Mouse (Mus musculus): Measurements from ENCODE around the gene Obox6. TPM values are rescaled to one million over a fixed set of nuclear protein-coding genes. Genes with fewer than 3 reads are reported as not detected.

Obox6 gene
- not detected in 2 replicates for polyA plus RNA-seq (2016; fragmentation: Nextera tagmentation; extraction: Ambion mirVana)

- H3K4me3 ChIP-seq: no peak within 1 kb of the TSS
- no peaks in the 10 kb centered on the region for H3K27me3 ChIP-seq (ENCODE audit: poor library complexity, severe bottlenecking)
- H3K27ac ChIP-seq: no peak within 1 kb of the TSS
- no peak for DNase-seq (ENCODE audit: extremely low spot score, low spot score)
- no peaks in the 10 kb centered on the region for H3K36me3 ChIP-seq (replicated peaks)
- 94% methylated on average over 3 of the region's 3 CpGs for WGBS
- peaks cover 51% of the 10 kb centered on the region for H3K9me3 ChIP-seq
- no peaks in the 10 kb centered on the region for H3K4me1 ChIP-seq
Observed at GRCm38 (mm10) chr7:15839578-15839977, at the start of gene Obox6. Gene Obox6 (minus strand): TSS chr7:15839678.

- Histone ChIP-seq H3K4me1 (peaks cover 11% of the 10 kb centered on the region), H3K36me3 (replicated peaks) (no peaks in the 10 kb centered on the region), H3K9me3 (no peaks in the 10 kb centered on the region), H3K4me3 (no peak overlapping the region), H3K27ac (no peak overlapping the region), H3K27me3 (ENCODE audit: poor library complexity, severe bottlenecking) (no peaks in the 10 kb centered on the region)
- 92% methylated on average over 2 of the region's 2 CpGs for whole genome bisulfite sequencing
- DNase-seq (ENCODE audit: extremely low spot score, low spot score): no peak
Observed at GRCm38 (mm10) chr7:15884127-15884526, 44.6 kb upstream of the Obox6 start.

GRCm38 (mm10) chr7:15882317-15882716 is 42.8 kb upstream of the Obox6 start, which contains the start of gene Crxos:
Gene Crxos (plus strand): TSS chr7:15882617.
- WGBS: 87% methylated on average over 2 of the region's 2 CpGs
- H3K27me3 ChIP-seq (ENCODE audit: poor library complexity, severe bottlenecking): no peaks in the 10 kb centered on the region

GRCm38 (mm10) chr7:15881831-15882230 is 42.4 kb upstream of the Obox6 start:
- Histone ChIP-seq H3K4me3 (no peak overlapping the region), H3K27me3 (ENCODE audit: poor library complexity, severe bottlenecking) (no peaks in the 10 kb centered on the region), H3K27ac (peak overlapping the region; percentile 26; the same call in 1 of the 2 replicates), H3K9me3 (no peaks in the 10 kb centered on the region), H3K4me1 (peaks cover 11% of the 10 kb centered on the region), H3K36me3 (replicated peaks) (no peaks in the 10 kb centered on the region)
- WGBS: 43% methylated on average over 3 of the region's 3 CpGs
- DNase-seq (ENCODE audit: extremely low spot score, low spot score): no peak

More at GRCm38 (mm10) chr7:15882317-15882716, 42.8 kb upstream of the Obox6 start, which contains the start of gene Crxos:
- Histone ChIP-seq H3K36me3 (replicated peaks) (no peaks in the 10 kb centered on the region), H3K4me1 (peaks cover 11% of the 10 kb centered on the region), H3K9me3 (no peaks in the 10 kb centered on the region), H3K27ac (peak within 1 kb of the TSS; percentile 26; the same call in 1 of the 2 replicates), H3K4me3 (no peak within 1 kb of the TSS)
- DNase-seq (ENCODE audit: extremely low spot score, low spot score): no peak

GRCm38 (mm10) chr7:15881388-15881787 is 41.9 kb upstream of the Obox6 start:
- Histone ChIP-seq H3K27me3 (ENCODE audit: poor library complexity, severe bottlenecking) (no peaks in the 10 kb centered on the region), H3K27ac (peak overlapping the region; percentile 26; the same call in 1 of the 2 replicates), H3K36me3 (replicated peaks) (no peaks in the 10 kb centered on the region), H3K9me3 (no peaks in the 10 kb centered on the region), H3K4me1 (peaks cover 11% of the 10 kb centered on the region), H3K4me3 (no peak overlapping the region)
- peak; percentile 30 for DNase-seq (ENCODE audit: extremely low spot score, low spot score)
- WGBS: 3% methylated on average over 7 of the region's 7 CpGs

GRCm38 (mm10) chr7:15879756-15880155 is 40.3 kb upstream of the Obox6 start, which contains the start of gene Crx:
Gene Crx (minus strand): TSS chr7:15879968.
- Histone ChIP-seq H3K27me3 (ENCODE audit: poor library complexity, severe bottlenecking) (no peaks in the 10 kb centered on the region), H3K9me3 (no peaks in the 10 kb centered on the region), H3K36me3 (replicated peaks) (no peaks in the 10 kb centered on the region), H3K4me1 (peaks cover 11% of the 10 kb centered on the region), H3K27ac (no peak within 1 kb of the TSS), H3K4me3 (no peak within 1 kb of the TSS)
- no peak for DNase-seq (ENCODE audit: extremely low spot score, low spot score)
- WGBS: 34% methylated on average over 4 of the region's 4 CpGs

- 59% methylated on average over 4 of the region's 4 CpGs for WGBS
Observed at GRCm38 (mm10) chr7:15864104-15864503, 24.6 kb upstream of the Obox6 start.

GRCm38 (mm10) chr7:15859657-15860056 is 20.2 kb upstream of the Obox6 start:
- DNase-seq (ENCODE audit: extremely low spot score, low spot score): no peak
- WGBS: 36% methylated on average over 2 of the region's 2 CpGs
- H3K27me3 ChIP-seq (ENCODE audit: poor library complexity, severe bottlenecking): no peaks in the 10 kb centered on the region
- H3K9me3 ChIP-seq: no peaks in the 10 kb centered on the region; the same call in 1 of the 2 replicates
- no peaks in the 10 kb centered on the region for H3K36me3 ChIP-seq (replicated peaks)
- no peak overlapping the region for H3K4me3 ChIP-seq
- 0 out of 2 replicates have a peak, but pooled peaks cover 3% of the 10 kb centered on the region for H3K4me1 ChIP-seq
- no peak overlapping the region for H3K27ac ChIP-seq

More at GRCm38 (mm10) chr7:15864104-15864503, 24.6 kb upstream of the Obox6 start:
- no peak overlapping the region for H3K4me3 ChIP-seq
- DNase-seq (ENCODE audit: extremely low spot score, low spot score): no peak
- H3K27me3 ChIP-seq (ENCODE audit: poor library complexity, severe bottlenecking): no peaks in the 10 kb centered on the region
- no peak overlapping the region for H3K27ac ChIP-seq
- 0 out of 2 replicates have a peak, but pooled peaks cover 3% of the 10 kb centered on the region for H3K4me1 ChIP-seq
- no peaks in the 10 kb centered on the region for H3K9me3 ChIP-seq
- H3K36me3 ChIP-seq (replicated peaks): no peaks in the 10 kb centered on the region

Other genes starting within 250 kb of the Obox6 start
- not detected in 2 replicates for gene Obox3, start 199.8 kb downstream of the Obox6 start, polyA plus RNA-seq (2016; fragmentation: Nextera tagmentation; extraction: Ambion mirVana)
- not detected in 2 replicates for gene Obox5, start 89.5 kb downstream of the Obox6 start, polyA plus RNA-seq (2016; fragmentation: Nextera tagmentation; extraction: Ambion mirVana)
- 0.07 and 0.27 TPM in 2 replicates for gene Crx, start 40.3 kb upstream of the Obox6 start, polyA plus RNA-seq (2016; fragmentation: Nextera tagmentation; extraction: Ambion mirVana)
- gene Crxos, start 42.9 kb upstream of the Obox6 start, polyA plus RNA-seq (2016; fragmentation: Nextera tagmentation; extraction: Ambion mirVana): not detected in 2 replicates
- 828 and 843 TPM in 2 replicates for gene Selenow, start 82.7 kb upstream of the Obox6 start, polyA plus RNA-seq (2016; fragmentation: Nextera tagmentation; extraction: Ambion mirVana)
- gene Nop53, start 106.4 kb upstream of the Obox6 start, polyA plus RNA-seq (2016; fragmentation: Nextera tagmentation; extraction: Ambion mirVana): 171 and 179 TPM in 2 replicates
- 10.1 and 11.2 TPM in 2 replicates for gene Ehd2, start 127.9 kb upstream of the Obox6 start, polyA plus RNA-seq (2016; fragmentation: Nextera tagmentation; extraction: Ambion mirVana)
- 7.0 and 7.7 TPM in 2 replicates for gene Bicra, start 208.2 kb upstream of the Obox6 start, polyA plus RNA-seq (2016; fragmentation: Nextera tagmentation; extraction: Ambion mirVana)
- 0.10 TPM in 1 of 2 replicates, not detected in the other for gene Zfp541, start 222.1 kb upstream of the Obox6 start, polyA plus RNA-seq (2016; fragmentation: Nextera tagmentation; extraction: Ambion mirVana)

Data from forebrain, embryonic 10.5 days (tissue).